In genomic region chr6:146005935-146006564, GRCm38 (mm10) we compare ENCODE assay signal across 25 mouse cellular contexts.
A peak's percentile ranks its signal among the peaks of the same experiment; 100 is the strongest.
DNase-seq lines count a peak whose midpoint lies in the region; ATAC-seq and TF ChIP-seq lines count a peak whose summit lies in the region.
"Had no signal": no experiment of that assay in that cellular context is flagged by ENCODE, and none has a peak within 500 bp of the region (broad histone marks: within the 10 kb centered on the region; RNA-seq: fewer than 3 reads in every experiment).

No protein-coding gene starts in this region.

- no peaks in the 10 kb centered on the region for H3K27me3 ChIP-seq in forebrain, embryonic 11.5 days (ENCODE audit: control insufficient read depth, insufficient read depth, low read length)
- H3K27me3 ChIP-seq in forebrain, embryonic 16.5 days (replicated peaks; ENCODE audit: control insufficient read depth, insufficient read depth, low read length), result no peaks in the 10 kb centered on the region
- H3K27me3 ChIP-seq in midbrain, embryonic 11.5 days (ENCODE audit: control insufficient read depth, insufficient read depth, low read length), result no peaks in the 10 kb centered on the region
- no peaks in the 10 kb centered on the region; the same call in 1 of the 2 replicates for H3K27me3 ChIP-seq in midbrain, embryonic 13.5 days
- H3K27me3 ChIP-seq: limb, embryonic 15.5 days; neural tube, embryonic 12.5 days had no signal

- H3K36me3 ChIP-seq in forebrain, embryonic 11.5 days (ENCODE audit: control insufficient read depth, insufficient read depth, low read length), result no peaks in the 10 kb centered on the region
- H3K36me3 ChIP-seq in forebrain, embryonic 16.5 days (ENCODE audit: control insufficient read depth, insufficient read depth), result no peaks in the 10 kb centered on the region
- no peaks in the 10 kb centered on the region for H3K36me3 ChIP-seq in midbrain, embryonic 11.5 days (ENCODE audit: control insufficient read depth, insufficient read depth, low read length)
- H3K36me3 ChIP-seq in midbrain, embryonic 13.5 days, result no peaks in the 10 kb centered on the region
- H3K36me3 ChIP-seq: forebrain, embryonic 10.5 days; heart, embryonic 10.5 days; limb, embryonic 15.5 days; neural tube, embryonic 12.5 days had no signal

- H3K4me2 ChIP-seq in forebrain, embryonic 11.5 days (ENCODE audit: low read depth, low read length, severe bottlenecking), result no peak overlapping the region
- H3K4me2 ChIP-seq in forebrain, embryonic 16.5 days (ENCODE audit: low read length), result no peak overlapping the region
- no peak overlapping the region for H3K4me2 ChIP-seq in midbrain, embryonic 11.5 days
- no peak overlapping the region for H3K4me2 ChIP-seq in midbrain, embryonic 13.5 days (replicated peaks)
- H3K4me2 ChIP-seq: limb, embryonic 15.5 days; lung, embryonic 14.5 days; neural tube, embryonic 12.5 days had no signal

- no peaks in the 10 kb centered on the region for H3K9me3 ChIP-seq in forebrain, embryonic 11.5 days (ENCODE audit: control insufficient read depth, low read length)
- H3K9me3 ChIP-seq in forebrain, embryonic 16.5 days (ENCODE audit: control insufficient read depth, low read length), result no peaks in the 10 kb centered on the region
- H3K9me3 ChIP-seq in midbrain, embryonic 11.5 days (ENCODE audit: control insufficient read depth, low read length), result no peaks in the 10 kb centered on the region
- no peaks in the 10 kb centered on the region for H3K9me3 ChIP-seq in midbrain, embryonic 13.5 days
- H3K9me3 ChIP-seq: forebrain, embryonic 10.5 days; heart, embryonic 10.5 days; limb, embryonic 15.5 days; megakaryocyte, embryonic 14.5 days; neural tube, embryonic 12.5 days had no signal

- no peak overlapping the region for H3K27ac ChIP-seq in forebrain, embryonic 11.5 days (ENCODE audit: low read depth, low read length)
- no peak overlapping the region for H3K27ac ChIP-seq in forebrain, embryonic 16.5 days (ENCODE audit: low read length)
- H3K27ac ChIP-seq in midbrain, embryonic 11.5 days (ENCODE audit: low read depth, low read length), result no peak overlapping the region
- H3K27ac ChIP-seq in midbrain, embryonic 13.5 days, result no peak overlapping the region
- H3K27ac ChIP-seq: forebrain, embryonic 10.5 days; heart, embryonic 10.5 days; limb, embryonic 15.5 days; liver, embryonic 14.5 days; neural tube, embryonic 12.5 days had no signal

- H3K9ac ChIP-seq in forebrain, embryonic 11.5 days (ENCODE audit: low read length), result no peak overlapping the region
- no peak overlapping the region for H3K9ac ChIP-seq in forebrain, embryonic 16.5 days (replicated peaks; ENCODE audit: low read depth, low read length)
- H3K9ac ChIP-seq in midbrain, embryonic 11.5 days (ENCODE audit: low read length), result no peak overlapping the region
- H3K9ac ChIP-seq in midbrain, embryonic 13.5 days (replicated peaks), result no peak overlapping the region
- H3K9ac ChIP-seq: limb, embryonic 15.5 days; liver, embryonic 14.5 days; lung, embryonic 14.5 days; neural tube, embryonic 12.5 days had no signal

- no peak for TF ChIP-seq CTCF in brain, embryonic 14.5 days (IDR thresholded peaks at IDR 0.05; ENCODE audit: borderline replicate concordance, extremely low read depth, insufficient read depth, insufficient read length)

- no peak for ATAC-seq in forebrain, embryonic 11.5 days (replicated peaks; ENCODE audit: low FRiP score)
- ATAC-seq in forebrain, embryonic 16.5 days, result no peak
- peak; percentile 56; the same call in 1 of the 2 replicates for ATAC-seq in midbrain, embryonic 11.5 days (ENCODE audit: low FRiP score)
- ATAC-seq in midbrain, embryonic 13.5 days, result no peak
- no peak for ATAC-seq in granulocyte monocyte progenitor cell, adult 5-6 weeks (replicated peaks; ENCODE audit: poor library complexity, severe bottlenecking)
- ATAC-seq: hindbrain, embryonic 16.5 days; intestine, embryonic 16.5 days; midbrain, embryonic 16.5 days had no signal

- WGBS in forebrain, embryonic 11.5 days, result 69% methylated on average over 3 of the region's 3 CpGs
- WGBS in forebrain, embryonic 16.5 days, result 74% methylated on average over 3 of the region's 3 CpGs
- WGBS in midbrain, embryonic 11.5 days, result 60% methylated on average over 3 of the region's 3 CpGs
- whole genome bisulfite sequencing in midbrain, embryonic 13.5 days, result 61% methylated on average over 3 of the region's 3 CpGs

- no peak for TF ChIP-seq POLR2A in brain, embryonic 14.5 days (IDR thresholded peaks at IDR 0.05; ENCODE audit: borderline replicate concordance, extremely low read depth, insufficient read depth, insufficient read length, poor library complexity, severe bottlenecking)

- H3K4me3 ChIP-seq in forebrain, embryonic 11.5 days (ENCODE audit: low read depth, low read length), result no peak overlapping the region
- no peak overlapping the region for H3K4me3 ChIP-seq in forebrain, embryonic 16.5 days (replicated peaks; ENCODE audit: low read length)
- H3K4me3 ChIP-seq in midbrain, embryonic 11.5 days (ENCODE audit: low read depth, low read length), result no peak overlapping the region
- no peak overlapping the region for H3K4me3 ChIP-seq in midbrain, embryonic 13.5 days (replicated peaks)
- H3K4me3 ChIP-seq: forebrain, embryonic 10.5 days; heart, embryonic 10.5 days; limb, embryonic 15.5 days; megakaryocyte, embryonic 14.5 days; neural tube, embryonic 12.5 days had no signal

- no peaks in the 10 kb centered on the region for H3K4me1 ChIP-seq in forebrain, embryonic 11.5 days (replicated peaks; ENCODE audit: control insufficient read depth, insufficient read depth, low read length)
- peaks cover 14% of the 10 kb centered on the region for H3K4me1 ChIP-seq in forebrain, embryonic 16.5 days (replicated peaks; ENCODE audit: control insufficient read depth, insufficient read depth, low read length)
- 0 out of 2 replicates have a peak, but pooled peaks cover 2% of the 10 kb centered on the region for H3K4me1 ChIP-seq in midbrain, embryonic 11.5 days (ENCODE audit: control insufficient read depth, insufficient read depth, low read length)
- peaks cover 22% of the 10 kb centered on the region for H3K4me1 ChIP-seq in midbrain, embryonic 13.5 days (replicated peaks)

- peak; percentile 48 for DNase-seq in forebrain, embryonic 11.5 days (ENCODE audit: low spot score)
- DNase-seq in midbrain, embryonic 11.5 days (ENCODE audit: low spot score, missing footprints), result no peak
- peak; percentile 8 for DNase-seq in brain, embryonic 14.5 days (ENCODE audit: low read depth)
- DNase-seq in spleen, postnatal 4 days (ENCODE audit: low spot score in 2 of 2), result no peak
- DNase-seq: adrenal gland, postnatal 25 days; cerebellum, adult 11 months; cerebellum, adult 9-11 months; kidney, adult 9 months; kidney, postnatal 36 days; layer of hippocampus, adult 9-11 months; lung, embryonic 14.5 days; right cerebral cortex, postnatal 14 days; thymus, postnatal 25 days had no signal

Comparison
In these comparisons a context has a peak if more than half of its experiments do, and no peak if none do; other contexts are left out.
1. DNase-seq: peak in forebrain, embryonic 11.5 days (single experiment) and brain, embryonic 14.5 days (single experiment); none in midbrain, embryonic 11.5 days (single experiment) and spleen, postnatal 4 days (0 of 2).